Mouse (Mus musculus) liver, embryonic 12.5 days (tissue): ENCODE data around the gene Nol9. TPM values are rescaled to one million over a fixed set of nuclear protein-coding genes. Genes with fewer than 3 reads are reported as not detected.

Source experiments
- ATAC-seq: fragments of 200-750 bp; cut with Nextera tagmentation; 2 replicates; pipeline ENCODE4 v1.8.0; 2017; ENCODE audit warnings: moderate number of reproducible peaks, mild to moderate bottlenecking, moderate library complexity
- H3K27ac ChIP-seq: fragments of 300-500 bp; sonication (generic); 2 replicates; pipeline ENCODE4 v1.5.1; 2016; ENCODE audit warnings: mild to moderate bottlenecking
- H3K27me3 ChIP-seq: fragments of 300-500 bp; sonication (generic); replicated peaks from 2 replicates; pipeline ENCODE4 v1.6.1; 2016; ENCODE audit warnings: mild to moderate bottlenecking, moderate library complexity
- H3K36me3 ChIP-seq: fragments of 300-500 bp; sonication (generic); 2 replicates; pipeline ENCODE4 v1.6.1; 2016; ENCODE audit warnings: mild to moderate bottlenecking, moderate library complexity
- H3K4me1 ChIP-seq: fragments of 300-500 bp; sonication (generic); 2 replicates; pipeline ENCODE4 v1.6.1; 2016
- H3K4me2 ChIP-seq: fragments of 300-500 bp; sonication (generic); 2 replicates; pipeline ENCODE4 v1.6.1; 2016; ENCODE audit warnings: mild to moderate bottlenecking, moderate library complexity
- H3K4me3 ChIP-seq: fragments of 300-500 bp; sonication (generic); 2 replicates; pipeline ENCODE4 v1.5.1; 2016; ENCODE audit warnings: mild to moderate bottlenecking, moderate library complexity
- H3K9ac ChIP-seq: fragments of 300-500 bp; sonication (generic); 2 replicates; pipeline ENCODE4 v1.6.1; 2016; ENCODE audit warnings: mild to moderate bottlenecking, moderate library complexity
- H3K9me3 ChIP-seq: fragments of 300-500 bp; sonication (generic); replicated peaks from 2 replicates; pipeline ENCODE4 v1.6.1; 2016; ENCODE audit warnings: mild to moderate bottlenecking, moderate library complexity
- WGBS: fragments of 180-500 bp; shearing (Covaris S2); methylation state at CpG from one replicate; pipeline ENCODE4 v1.1.7; 2016; ENCODE audit not compliant: insufficient replicate concordance; 5-methylcytosine and 5-hydroxymethylcytosine counted together
- polyA plus RNA-seq: library from polyadenylated mRNA; unstranded; fragments of >200 nt; fragmentation: Nextera tagmentation; extraction: Ambion mirVana; gene quantifications from 2 replicates; pipeline ENCODE4 v1.2.1, GENCODE M21; 2016

The Nol9 gene
- 42.3 and 44.0 TPM in 2 replicates for polyA plus RNA-seq

DNA sequence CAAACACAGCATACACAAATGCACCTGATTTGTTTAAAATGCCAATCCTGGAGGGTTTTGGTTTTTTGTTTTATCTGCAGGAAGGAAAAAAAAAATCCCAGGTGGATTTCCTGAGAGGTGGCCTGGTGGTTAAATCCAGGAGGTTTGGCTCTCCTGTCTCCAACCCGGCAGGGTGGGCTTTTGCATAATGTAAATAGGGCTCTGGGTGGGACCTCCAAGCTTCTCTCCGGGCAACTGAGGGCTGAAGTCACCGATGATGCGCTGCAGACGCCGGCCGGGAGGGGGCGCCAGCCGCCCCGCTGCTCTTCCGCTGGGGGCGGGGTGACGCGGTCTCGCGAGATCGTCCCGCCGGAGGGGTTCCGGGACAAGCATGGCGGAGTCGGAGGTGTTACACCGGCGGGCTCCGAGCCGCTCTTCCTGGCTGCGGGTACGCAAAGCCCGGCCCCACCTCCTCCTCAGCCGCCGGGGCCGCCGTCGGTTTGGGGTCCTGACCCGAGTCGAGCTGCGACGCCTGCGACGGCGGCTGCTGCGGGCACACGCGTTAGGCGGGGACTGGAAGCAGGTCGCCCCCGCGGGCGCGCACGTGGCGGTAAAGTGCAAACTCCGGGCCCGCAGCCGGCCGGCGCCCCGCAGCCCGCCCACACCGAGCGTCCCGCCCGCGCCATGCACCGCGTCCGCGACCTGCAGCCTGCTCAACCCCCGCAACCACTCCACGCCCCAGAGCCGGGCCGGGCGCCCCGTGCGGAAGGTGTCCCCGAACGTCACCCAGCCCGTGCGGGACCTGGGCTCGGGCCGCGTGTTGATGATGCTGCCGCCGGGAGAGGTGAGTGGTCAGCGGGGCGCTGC lies at the start of gene Nol9:
Gene Nol9 (plus strand): TSS at position 337 of the 846 bp plus-strand sequence.
- under 1% methylated on average over 59 of the region's 86 CpGs for WGBS
- peaks cover 33% of the 10 kb centered on the region for H3K36me3 ChIP-seq

DNA sequence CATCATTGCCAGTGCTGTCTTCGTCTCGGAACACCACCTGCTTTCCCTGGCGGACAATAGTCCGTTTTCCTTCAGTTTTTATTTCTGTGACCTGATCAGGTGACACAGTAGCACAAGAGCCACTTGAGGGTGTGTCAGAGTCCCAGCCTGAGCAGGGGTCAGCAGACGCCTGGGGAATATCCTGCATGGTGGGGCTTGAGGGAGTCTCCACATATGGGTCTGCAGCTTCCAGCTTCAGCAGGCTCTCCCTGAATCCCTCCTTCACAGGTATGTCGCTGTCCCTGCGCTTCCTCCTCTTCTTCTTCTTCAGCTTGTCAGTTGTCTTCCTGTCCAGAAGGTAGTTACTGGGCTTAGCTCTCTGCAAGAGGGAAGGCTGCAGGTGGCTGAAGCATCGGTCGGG lies 47.0 kb upstream of the Nol9 start:
- no peak for ATAC-seq
- H3K27ac ChIP-seq = no peak overlapping the region
- H3K4me3 ChIP-seq = no peak overlapping the region
- no peaks in the 10 kb centered on the region for H3K9me3 ChIP-seq
- H3K4me2 ChIP-seq = no peak overlapping the region
- no peak overlapping the region for H3K9ac ChIP-seq
- peaks cover 47% of the 10 kb centered on the region for H3K4me1 ChIP-seq
- H3K36me3 ChIP-seq = peaks cover 31% of the 10 kb centered on the region
- peaks cover 46% of the 10 kb centered on the region for H3K27me3 ChIP-seq
- 86% methylated on average over 9 of the region's 9 CpGs for WGBS

More for the DNA sequence above, at the start of gene Nol9:
- H3K4me1 ChIP-seq = peaks cover 34% of the 10 kb centered on the region
- no peaks in the 10 kb centered on the region for H3K27me3 ChIP-seq
- H3K9ac ChIP-seq = peak within 1 kb of the TSS; percentile 94
- peak; percentile 85 for ATAC-seq
- peak within 1 kb of the TSS; percentile 99 for H3K4me3 ChIP-seq
- peak within 1 kb of the TSS; percentile 79 for H3K27ac ChIP-seq
- no peaks in the 10 kb centered on the region for H3K9me3 ChIP-seq
- peak within 1 kb of the TSS; percentile 93 for H3K4me2 ChIP-seq

DNA sequence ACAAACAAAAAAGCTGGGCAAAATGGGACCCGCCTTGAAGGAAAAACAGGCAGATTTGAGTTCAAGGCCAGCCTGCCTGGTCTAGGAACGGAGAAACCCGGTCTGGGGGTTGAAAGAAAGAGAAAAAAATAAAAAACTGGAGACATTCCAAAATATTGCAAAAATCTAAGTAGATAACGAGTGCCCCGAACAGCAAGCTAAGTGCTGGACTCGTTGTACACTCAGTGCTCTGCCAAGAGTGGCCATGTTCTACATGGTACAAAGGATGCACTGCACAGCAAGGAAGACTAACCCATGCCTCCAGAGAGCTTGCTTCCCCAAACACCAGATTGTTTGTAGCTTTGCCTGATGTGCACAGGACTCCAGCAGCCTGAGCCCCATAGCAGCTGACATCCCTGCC lies 46.1 kb upstream of the Nol9 start:
- peaks cover 47% of the 10 kb centered on the region for H3K4me1 ChIP-seq
- 74% methylated on average over 6 of the region's 6 CpGs for WGBS
- H3K9ac ChIP-seq = no peak overlapping the region

DNA sequence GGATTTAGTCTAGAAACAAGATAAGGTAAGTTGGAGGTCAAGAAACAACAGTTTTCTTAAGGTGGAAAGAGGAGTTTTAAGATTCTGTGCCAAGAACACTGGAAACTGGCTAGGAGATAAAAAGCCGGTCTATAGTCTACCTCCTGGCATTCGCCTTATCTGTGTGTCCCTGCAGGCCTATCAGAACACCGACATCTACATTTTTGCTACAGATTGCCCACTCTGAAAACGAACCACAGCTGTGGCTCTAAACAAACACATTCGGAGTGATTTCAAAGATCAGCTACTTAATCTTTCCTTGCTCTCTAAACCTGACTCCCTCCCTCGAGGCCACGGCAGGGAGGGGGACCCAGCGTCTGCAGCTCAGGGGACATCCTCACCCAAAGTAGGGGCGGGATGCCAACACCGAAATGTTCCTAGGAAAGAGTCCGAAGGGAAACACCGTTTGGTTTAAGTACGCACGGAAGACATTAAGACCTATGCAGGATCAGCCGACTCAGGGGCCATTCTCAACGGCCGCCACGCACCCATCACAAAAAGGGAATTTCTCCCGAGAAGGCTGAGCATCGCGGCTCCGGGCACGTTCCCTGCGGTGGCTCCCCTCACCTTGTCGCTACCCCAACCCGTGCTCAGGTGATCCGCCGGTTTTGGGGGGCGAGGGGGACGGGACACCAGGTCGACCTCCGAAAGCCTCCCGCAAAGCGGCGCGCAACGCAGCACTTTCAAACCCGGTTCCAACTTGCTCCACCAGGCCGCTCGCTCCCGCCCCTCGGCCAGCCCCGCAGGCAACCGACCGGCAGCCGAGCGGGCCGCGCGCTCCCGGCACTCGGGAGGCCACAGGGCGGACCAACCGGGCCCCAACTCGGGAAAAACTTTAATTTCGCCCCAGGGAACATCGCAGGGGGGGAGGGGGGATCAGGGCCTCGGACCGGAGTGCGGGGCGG lies 44.6 kb upstream of the Nol9 start:
- H3K4me3 ChIP-seq = peak overlapping the region; percentile 91
- H3K4me1 ChIP-seq = peaks cover 37% of the 10 kb centered on the region
- peaks cover 46% of the 10 kb centered on the region for H3K27me3 ChIP-seq
- no peaks in the 10 kb centered on the region for H3K9me3 ChIP-seq
- H3K36me3 ChIP-seq = peaks cover 31% of the 10 kb centered on the region
- 1% methylated on average over 60 of the region's 61 CpGs for WGBS
- ATAC-seq = no peak
- H3K27ac ChIP-seq = peak overlapping the region; percentile 69
- H3K4me2 ChIP-seq = peak overlapping the region; percentile 94
- H3K9ac ChIP-seq = peak overlapping the region; percentile 94

More for the DNA sequence above, 46.1 kb upstream of the Nol9 start:
- Histone ChIP-seq H3K27ac (no peak overlapping the region), H3K4me2 (no peak overlapping the region), H3K36me3 (peaks cover 31% of the 10 kb centered on the region), H3K9me3 (no peaks in the 10 kb centered on the region), H3K27me3 (peaks cover 46% of the 10 kb centered on the region), H3K4me3 (no peak overlapping the region)
- ATAC-seq = no peak

DNA sequence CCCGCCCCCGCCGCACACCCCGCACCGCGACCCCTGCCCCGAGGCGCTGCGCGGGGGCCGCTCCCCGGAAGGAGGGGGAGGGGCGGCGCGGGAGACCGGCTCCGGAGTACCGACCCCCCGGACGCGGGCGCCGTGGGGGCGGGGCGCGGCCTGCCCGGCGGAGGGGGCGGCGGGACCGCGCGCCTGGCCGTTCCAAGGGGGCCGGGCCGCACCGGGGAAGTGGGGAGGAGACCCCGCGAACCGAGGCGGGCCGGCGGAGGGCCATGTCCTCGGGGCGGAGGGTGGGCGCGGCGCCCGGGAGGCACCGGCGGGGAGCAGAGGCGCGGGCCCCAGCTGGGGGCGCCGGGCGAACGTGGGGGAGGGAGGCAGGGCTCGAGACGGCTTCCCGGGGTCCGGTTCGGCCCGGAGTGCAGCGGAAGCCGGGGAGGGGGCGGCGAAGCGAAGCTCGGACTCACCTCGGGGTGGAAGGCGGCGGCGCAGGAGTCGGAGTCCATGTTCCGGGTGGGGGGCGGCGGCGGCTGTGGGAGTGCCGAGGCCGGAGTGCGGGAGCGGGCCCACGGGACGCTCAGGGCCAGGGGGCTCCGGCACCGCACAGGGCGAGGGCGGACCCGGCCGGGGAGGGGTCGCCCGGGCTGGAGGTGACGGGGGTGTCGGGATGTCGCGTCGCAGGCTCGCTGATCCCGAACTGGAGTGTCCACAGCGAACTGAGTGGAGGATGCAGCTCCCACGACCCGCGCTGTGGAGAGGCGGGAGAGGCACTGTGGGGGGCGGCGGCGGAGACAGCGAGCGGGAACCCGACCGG lies 43.5 kb upstream of the Nol9 start:
- H3K4me2 ChIP-seq = peak overlapping the region; percentile 94
- H3K27ac ChIP-seq = peak overlapping the region; percentile 69
- H3K4me3 ChIP-seq = peak overlapping the region; percentile 91
- peaks cover 45% of the 10 kb centered on the region for H3K27me3 ChIP-seq
- H3K4me1 ChIP-seq = peaks cover 32% of the 10 kb centered on the region
- H3K36me3 ChIP-seq = peaks cover 24% of the 10 kb centered on the region
- WGBS = under 1% methylated on average over 75 of the region's 111 CpGs
- no peak; the same call in 1 of the 2 replicates for ATAC-seq
- no peaks in the 10 kb centered on the region for H3K9me3 ChIP-seq
- peak overlapping the region; percentile 94 for H3K9ac ChIP-seq

DNA sequence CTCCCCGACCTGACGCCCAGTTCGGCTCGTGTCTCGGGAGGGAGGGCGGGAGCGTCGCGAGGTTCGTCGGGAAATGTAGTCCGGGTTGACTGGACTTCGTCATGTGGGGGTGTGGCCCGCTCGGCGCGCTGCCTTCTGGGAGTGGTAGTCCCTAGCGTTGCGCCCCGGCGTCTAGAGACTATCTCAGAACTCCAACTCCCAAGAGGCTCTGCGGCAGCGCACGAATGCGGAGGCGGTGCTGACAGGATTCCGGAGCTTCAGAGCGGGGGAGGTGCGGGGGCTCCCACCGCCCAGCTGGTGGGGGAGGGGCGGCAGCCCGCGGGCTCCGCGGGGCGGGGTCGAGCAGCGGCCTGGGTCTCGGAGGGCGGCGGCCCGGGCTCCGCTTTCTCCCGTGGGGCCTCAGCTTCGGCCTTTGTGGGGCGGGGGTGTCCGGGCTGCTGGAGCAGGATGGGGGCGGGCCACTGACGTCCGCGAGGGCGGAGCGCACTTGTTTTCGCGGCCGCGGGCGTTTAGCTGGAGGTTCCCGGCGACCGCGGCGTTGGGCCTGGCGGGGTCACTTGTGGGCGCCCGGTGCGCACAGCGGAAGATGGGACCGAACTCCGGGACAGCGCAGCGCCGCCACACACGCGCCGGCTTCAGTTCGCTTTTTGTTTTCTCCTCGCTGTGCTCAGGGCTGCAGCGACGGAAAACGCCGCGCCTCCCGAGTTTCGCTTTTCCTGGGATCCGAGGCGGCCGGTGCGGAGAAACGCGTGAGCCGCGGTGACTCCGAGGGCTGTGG lies 42.8 kb upstream of the Nol9 start, which contains the start of gene Phf13:
Gene Phf13 (minus strand): TSS at position 86 of the 778 bp plus-strand sequence.
- Histone ChIP-seq H3K4me1 (peaks cover 32% of the 10 kb centered on the region), H3K9me3 (no peaks in the 10 kb centered on the region), H3K4me3 (peak within 1 kb of the TSS; percentile 91), H3K27ac (peak within 1 kb of the TSS; percentile 93), H3K27me3 (peaks cover 38% of the 10 kb centered on the region), H3K9ac (peak within 1 kb of the TSS; percentile 94), H3K4me2 (peak within 1 kb of the TSS; percentile 94), H3K36me3 (peaks cover 16% of the 10 kb centered on the region)
- peak; percentile 95 for ATAC-seq
- whole genome bisulfite sequencing = 1% methylated on average over 94 of the region's 94 CpGs

DNA sequence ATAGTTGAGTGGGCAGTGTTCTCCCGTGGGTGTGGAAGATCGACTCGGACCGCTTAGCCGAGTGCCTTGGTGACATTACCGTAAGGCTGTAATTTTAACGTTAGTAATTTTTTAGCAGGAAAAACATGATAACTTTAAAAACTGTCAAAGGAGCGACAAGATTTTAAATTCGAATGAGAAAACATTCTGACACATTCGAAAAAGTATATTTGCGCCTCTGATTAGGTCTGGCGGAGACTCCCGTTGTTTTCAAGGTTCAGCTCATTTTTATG lies 42.2 kb upstream of the Nol9 start:
- 6% methylated on average over 13 of the region's 13 CpGs for WGBS
- no peak for ATAC-seq
- H3K27me3 ChIP-seq = peaks cover 34% of the 10 kb centered on the region

DNA sequence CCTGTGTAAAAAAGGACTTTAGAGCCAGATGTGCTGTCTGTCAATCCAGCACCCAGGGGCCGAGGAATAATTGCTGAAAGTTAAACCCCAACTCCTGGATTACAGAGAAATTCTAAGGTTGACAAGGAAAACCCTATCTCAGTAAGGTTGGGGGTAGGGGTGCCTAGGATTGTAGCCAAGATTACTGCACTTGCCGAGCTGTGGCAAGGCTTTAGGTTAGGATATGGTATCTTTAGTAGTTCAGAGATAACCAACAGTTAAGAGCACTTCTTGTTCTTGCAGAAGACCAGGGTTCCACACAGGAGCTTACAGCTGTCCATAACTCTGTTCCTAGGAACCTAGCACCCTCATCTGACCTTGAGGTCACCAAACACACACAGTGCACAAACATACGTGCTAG lies 41.4 kb upstream of the Nol9 start:
- Histone ChIP-seq H3K36me3 (peaks cover 3% of the 10 kb centered on the region), H3K4me3 (peak overlapping the region; percentile 91), H3K9ac (peak overlapping the region; percentile 94; the same call in 1 of the 2 replicates), H3K27ac (0 out of 2 replicates have a peak overlapping the region, but pooled peaks have one; percentile 1), H3K4me1 (peaks cover 32% of the 10 kb centered on the region), H3K27me3 (peaks cover 26% of the 10 kb centered on the region), H3K4me2 (peak overlapping the region; percentile 94), H3K9me3 (no peaks in the 10 kb centered on the region)
- 47% methylated on average over 3 of the region's 3 CpGs for WGBS
- no peak for ATAC-seq

More for the DNA sequence above, 42.2 kb upstream of the Nol9 start:
- Histone ChIP-seq H3K4me3 (peak overlapping the region; percentile 91), H3K4me1 (peaks cover 32% of the 10 kb centered on the region), H3K36me3 (peaks cover 11% of the 10 kb centered on the region), H3K9me3 (no peaks in the 10 kb centered on the region), H3K9ac (peak overlapping the region; percentile 94), H3K4me2 (peak overlapping the region; percentile 94), H3K27ac (peak overlapping the region; percentile 93)

DNA sequence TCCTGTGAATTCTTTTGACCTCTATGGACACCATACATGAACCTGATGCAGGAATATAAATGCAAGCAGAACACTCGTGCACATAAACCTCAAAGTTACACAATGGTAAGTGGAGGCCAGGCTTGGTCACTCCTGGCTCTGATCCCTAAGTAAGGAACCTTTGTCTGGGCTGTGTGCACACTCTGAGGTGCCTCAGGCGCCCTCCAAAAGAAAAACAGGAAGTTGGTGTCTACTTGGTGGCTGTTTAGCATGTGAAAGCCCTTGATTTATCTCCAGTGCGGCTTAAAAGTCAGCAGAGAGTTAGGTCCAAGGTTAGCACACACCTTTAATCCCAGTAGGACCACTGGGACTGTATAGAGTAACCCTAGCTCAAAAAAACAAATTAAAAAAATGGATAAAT lies 39.6 kb upstream of the Nol9 start:
- Histone ChIP-seq H3K27me3 (peaks cover 9% of the 10 kb centered on the region), H3K9ac (no peak overlapping the region), H3K9me3 (no peaks in the 10 kb centered on the region), H3K4me2 (no peak overlapping the region), H3K27ac (no peak overlapping the region), H3K4me3 (no peak overlapping the region), H3K4me1 (peaks cover 22% of the 10 kb centered on the region), H3K36me3 (no peaks in the 10 kb centered on the region)
- no peak for ATAC-seq
- WGBS = 38% methylated on average over 3 of the region's 3 CpGs

DNA sequence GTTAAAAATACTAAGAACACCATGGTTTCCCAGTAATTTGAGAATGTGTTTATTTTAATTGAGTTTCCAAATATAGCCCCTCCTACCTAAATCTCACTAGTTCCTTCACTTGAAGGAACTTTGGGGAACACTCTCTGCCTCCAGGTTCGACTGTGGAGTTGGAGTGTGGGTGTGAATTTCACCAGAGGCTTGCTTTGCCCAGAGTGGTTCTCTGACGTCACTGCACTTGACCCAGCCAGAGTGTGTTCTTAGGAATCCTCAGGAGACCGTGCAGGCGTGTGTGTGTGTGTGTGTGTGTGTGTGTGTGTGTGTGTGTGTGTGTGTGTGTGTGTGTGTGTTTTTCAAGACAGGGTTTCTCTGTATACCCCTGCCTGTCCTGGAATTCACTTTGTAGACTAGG lies 38.2 kb upstream of the Nol9 start:
- WGBS = 53% methylated on average over 4 of the region's 4 CpGs
- H3K36me3 ChIP-seq = no peaks in the 10 kb centered on the region
- H3K4me3 ChIP-seq = no peak overlapping the region

More for the DNA sequence above, 38.2 kb upstream of the Nol9 start:
- no peaks in the 10 kb centered on the region for H3K9me3 ChIP-seq
- no peak for ATAC-seq
- H3K4me1 ChIP-seq = peaks cover 20% of the 10 kb centered on the region
- no peak overlapping the region for H3K9ac ChIP-seq
- H3K27ac ChIP-seq = no peak overlapping the region
- H3K27me3 ChIP-seq = no peaks in the 10 kb centered on the region
- H3K4me2 ChIP-seq = no peak overlapping the region
